Mouse (Mus musculus) lung, adult 2 months (tissue): ENCODE measurements around the gene Fus.

ENCODE experiments used
- CTCF ChIP-seq: fragments of 200-500 bp; IDR thresholded peaks from 2 replicates; pipeline ENCODE4 v1.5.1; 2011; ENCODE audit warnings: mild to moderate bottlenecking, low read length, control low read depth; ENCODE audit not compliant: insufficient read depth
- POLR2A ChIP-seq: fragments of 200-500 bp; IDR thresholded peaks from 2 replicates; pipeline ENCODE4 v1.6.1; 2011; ENCODE audit warnings: low read depth, mild to moderate bottlenecking, control low read depth, low read length, borderline replicate concordance; ENCODE audit errors: extremely low read depth

DNA sequence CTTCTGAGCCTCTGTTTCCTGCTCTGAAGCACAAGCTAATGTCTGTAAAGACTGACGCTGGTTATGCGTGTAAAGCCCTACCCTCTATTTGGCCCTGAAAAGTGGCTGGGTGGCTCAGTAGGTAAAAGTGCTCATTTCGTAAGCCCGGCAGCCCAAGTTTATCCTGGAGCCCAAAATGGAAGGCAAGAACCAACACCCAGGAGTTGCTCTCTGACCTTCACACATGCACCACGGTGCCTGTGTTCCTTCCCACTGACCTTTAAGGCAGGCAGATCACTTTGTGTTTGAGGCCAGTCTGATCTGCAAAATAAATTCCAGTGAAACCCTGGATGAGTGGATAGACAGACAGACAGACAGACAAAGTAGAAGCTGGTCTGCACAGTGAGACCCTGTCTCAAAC, 43.5 kb upstream of the Fus start:
- TF ChIP-seq CTCF (no peak), POLR2A (no peak)
